Mouse (Mus musculus) neural tube, embryonic 12.5 days (tissue): ENCODE measurements around the gene Rps26. TPM values are rescaled to one million over a fixed set of nuclear protein-coding genes. Genes with fewer than 3 reads are reported as not detected.

Source experiments
- ATAC-seq: fragments of 200-750 bp; cut with Nextera tagmentation; 2 replicates; pipeline ENCODE4 v1.8.0; 2017; ENCODE audit warnings: low read depth, mild to moderate bottlenecking, moderate TSS enrichment, moderate library complexity; ENCODE audit not compliant: low FRiP score
- H3K27ac ChIP-seq: fragments of 300-500 bp; sonication (generic); 2 replicates; pipeline ENCODE4 v1.5.1; 2016
- H3K27me3 ChIP-seq: fragments of 300-500 bp; sonication (generic); replicated peaks from 2 replicates; pipeline ENCODE4 v1.6.1; 2016; ENCODE audit warnings: mild to moderate bottlenecking
- H3K36me3 ChIP-seq: fragments of 300-500 bp; sonication (generic); 2 replicates; pipeline ENCODE4 v1.6.1; 2016; ENCODE audit warnings: mild to moderate bottlenecking
- H3K4me1 ChIP-seq: fragments of 300-500 bp; sonication (generic); 2 replicates; pipeline ENCODE4 v1.6.1; 2016
- H3K4me2 ChIP-seq: fragments of 300-500 bp; sonication (generic); replicated peaks from 2 replicates; pipeline ENCODE4 v1.6.1; 2016; ENCODE audit warnings: mild to moderate bottlenecking
- H3K4me3 ChIP-seq: fragments of 300-500 bp; sonication (generic); 2 replicates; pipeline ENCODE4 v1.5.1; 2016
- H3K9ac ChIP-seq: fragments of 300-500 bp; sonication (generic); 2 replicates; pipeline ENCODE4 v1.6.1; 2016; ENCODE audit warnings: mild to moderate bottlenecking
- H3K9me3 ChIP-seq: fragments of 300-500 bp; sonication (generic); 2 replicates; pipeline ENCODE4 v1.6.1; 2016; ENCODE audit warnings: mild to moderate bottlenecking
- WGBS: fragments of 180-500 bp; shearing (Covaris S2); methylation state at CpG from one replicate; pipeline ENCODE4 v1.1.7; 2016; 5-methylcytosine and 5-hydroxymethylcytosine counted together
- polyA plus RNA-seq: library from polyadenylated mRNA; unstranded; fragments of >200 nt; fragmentation: Nextera tagmentation; extraction: Ambion mirVana; gene quantifications from 2 replicates; pipeline ENCODE4 v1.2.1, GENCODE M21; 2016

Rps26 gene
- polyA plus RNA-seq, 1 experiment from 2014 or later, result 498 TPM

DNA sequence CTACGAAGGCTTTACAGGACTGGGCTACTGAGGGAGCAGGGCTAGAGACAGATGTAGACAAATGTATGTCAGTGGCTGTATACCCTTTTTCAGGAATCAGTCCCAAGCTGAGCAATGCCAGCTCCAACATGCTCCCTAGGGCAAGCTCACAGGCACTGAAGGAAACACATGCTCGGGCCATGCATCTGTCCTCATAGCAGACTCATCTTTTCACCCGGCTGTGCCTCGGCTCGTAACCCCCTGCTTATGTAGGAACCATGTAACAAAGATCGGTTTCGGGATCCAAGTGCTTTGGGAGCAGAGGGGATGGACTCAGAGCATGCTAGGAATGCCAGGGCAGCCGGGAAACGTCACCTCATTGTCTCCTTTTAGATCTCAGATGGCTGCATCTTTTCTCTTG, 32.9 kb upstream of the Rps26 start:
- no peaks in the 10 kb centered on the region for H3K36me3 ChIP-seq
- no peak overlapping the region for H3K4me2 ChIP-seq
- ATAC-seq, result no peak

GRCm38 (mm10) chr10:128657844-128658243, 31.3 kb upstream of the Rps26 start:
- Histone ChIP-seq H3K27me3 (no peaks in the 10 kb centered on the region), H3K9ac (no peak overlapping the region), H3K36me3 (no peaks in the 10 kb centered on the region), H3K4me1 (no peaks in the 10 kb centered on the region), H3K4me2 (no peak overlapping the region), H3K27ac (no peak overlapping the region), H3K9me3 (no peaks in the 10 kb centered on the region), H3K4me3 (no peak overlapping the region)
- ATAC-seq, result no peak
- 69% methylated on average over 9 of the region's 9 CpGs for WGBS

More for the DNA sequence above, 32.9 kb upstream of the Rps26 start:
- no peaks in the 10 kb centered on the region for H3K27me3 ChIP-seq
- H3K27ac ChIP-seq, result no peak overlapping the region
- no peaks in the 10 kb centered on the region for H3K4me1 ChIP-seq
- H3K9ac ChIP-seq, result no peak overlapping the region
- WGBS, result 59% methylated on average over 9 of the region's 9 CpGs
- no peak overlapping the region for H3K4me3 ChIP-seq
- no peaks in the 10 kb centered on the region for H3K9me3 ChIP-seq

DNA sequence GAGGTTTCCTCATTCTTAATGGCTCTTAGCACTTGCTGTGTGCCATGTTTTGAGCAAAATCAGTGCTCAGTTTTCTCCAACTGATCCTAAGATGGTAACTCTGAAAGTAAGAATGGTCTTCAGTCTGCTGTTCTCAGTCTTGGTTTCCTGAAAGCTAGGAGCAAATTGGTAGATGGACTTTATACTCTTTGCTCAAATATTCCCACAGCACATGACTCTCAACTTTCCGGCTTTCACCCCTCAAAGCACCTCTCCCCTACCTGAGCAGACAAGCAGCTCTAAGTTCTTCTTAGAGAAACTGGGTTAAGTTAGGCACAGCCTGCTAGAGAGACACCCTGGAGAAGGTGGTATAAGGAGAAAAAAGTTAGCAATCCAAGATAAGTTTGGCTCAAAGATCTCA, 30.2 kb upstream of the Rps26 start:
- Histone ChIP-seq H3K36me3 (no peaks in the 10 kb centered on the region), H3K4me2 (no peak overlapping the region), H3K27me3 (no peaks in the 10 kb centered on the region), H3K9ac (no peak overlapping the region), H3K27ac (no peak overlapping the region), H3K4me3 (no peak overlapping the region), H3K9me3 (no peaks in the 10 kb centered on the region), H3K4me1 (no peaks in the 10 kb centered on the region)
- ATAC-seq, result no peak
- 93% methylated on average over 1 of the region's 1 CpGs for WGBS

GRCm38 (mm10) chr10:128655254-128655653, 28.7 kb upstream of the Rps26 start:
- no peak for ATAC-seq
- 90% methylated on average over 3 of the region's 3 CpGs for WGBS

GRCm38 (mm10) chr10:128653866-128654265, 27.3 kb upstream of the Rps26 start:
- Histone ChIP-seq H3K4me2 (no peak overlapping the region), H3K9ac (no peak overlapping the region), H3K27me3 (no peaks in the 10 kb centered on the region), H3K36me3 (no peaks in the 10 kb centered on the region), H3K4me3 (no peak overlapping the region), H3K27ac (no peak overlapping the region), H3K4me1 (no peaks in the 10 kb centered on the region), H3K9me3 (no peaks in the 10 kb centered on the region)
- WGBS, result 74% methylated on average over 4 of the region's 4 CpGs
- no peak for ATAC-seq

More at GRCm38 (mm10) chr10:128655254-128655653, 28.7 kb upstream of the Rps26 start:
- Histone ChIP-seq H3K4me2 (no peak overlapping the region), H3K36me3 (no peaks in the 10 kb centered on the region), H3K27ac (no peak overlapping the region), H3K27me3 (no peaks in the 10 kb centered on the region), H3K4me1 (no peaks in the 10 kb centered on the region), H3K9ac (no peak overlapping the region), H3K9me3 (no peaks in the 10 kb centered on the region), H3K4me3 (no peak overlapping the region)

DNA sequence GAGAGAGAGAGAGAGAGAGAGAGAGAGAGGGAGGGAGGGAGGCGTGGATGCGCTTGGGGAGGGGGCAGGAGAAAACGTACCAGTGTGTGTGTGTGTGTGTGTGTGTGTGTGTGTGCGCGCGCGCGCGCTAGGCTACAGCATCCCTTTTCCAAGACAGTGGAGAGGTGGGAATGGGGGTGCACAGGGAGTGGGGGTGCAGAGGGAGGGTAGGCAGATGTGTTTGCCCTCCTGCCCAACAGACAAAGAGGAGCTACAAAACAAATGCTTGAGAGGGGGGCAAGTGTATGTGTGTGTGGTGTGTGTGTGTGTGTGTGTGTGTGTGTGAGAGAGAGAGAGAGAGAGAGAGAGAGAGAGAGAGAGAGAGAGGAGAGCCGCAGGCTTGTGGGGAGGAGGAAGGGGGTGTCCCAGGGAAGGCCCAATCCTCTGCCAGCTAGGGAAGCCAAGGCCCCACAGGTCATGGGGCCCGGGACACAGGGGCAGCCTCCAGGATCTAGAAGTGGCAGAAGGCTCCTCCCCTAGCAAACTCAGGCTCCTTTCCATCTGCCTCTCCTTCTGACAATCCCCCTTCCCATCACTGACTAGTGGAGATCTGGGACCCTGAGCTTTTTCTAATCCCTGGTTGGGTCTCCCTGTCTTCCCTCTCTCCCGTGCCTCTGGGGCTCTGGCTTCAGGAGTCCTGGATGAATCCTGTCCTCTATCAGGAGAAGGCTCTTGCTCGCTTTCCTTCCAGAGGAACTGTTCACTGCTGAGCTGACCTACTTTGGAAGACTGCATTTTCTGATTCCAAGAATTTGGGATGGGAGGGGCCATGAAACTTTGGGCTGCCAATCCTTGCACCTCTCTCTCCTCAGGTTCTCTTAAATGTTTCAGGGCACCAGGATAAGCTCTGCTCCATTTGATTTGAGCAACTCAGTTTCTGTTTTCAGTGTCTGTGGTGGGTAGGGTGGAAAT, 19.9 kb upstream of the Rps26 start:
- Histone ChIP-seq H3K4me2 (peak overlapping the region; percentile 74), H3K4me3 (peak overlapping the region; percentile 48), H3K27me3 (no peaks in the 10 kb centered on the region), H3K4me1 (peaks cover 26% of the 10 kb centered on the region), H3K36me3 (peaks cover 3% of the 10 kb centered on the region; the same call in 1 of the 2 replicates), H3K27ac (peak overlapping the region; percentile 62; the same call in 1 of the 2 replicates), H3K9ac (peak overlapping the region; percentile 71), H3K9me3 (no peaks in the 10 kb centered on the region)
- WGBS, result 11% methylated on average over 12 of the region's 13 CpGs
- ATAC-seq, result peak; percentile 79

- H3K9ac ChIP-seq, result peak within 1 kb of the TSS; percentile 71
- H3K36me3 ChIP-seq, result peaks cover 13% of the 10 kb centered on the region
- peak within 1 kb of the TSS; percentile 48 for H3K4me3 ChIP-seq
- no peaks in the 10 kb centered on the region for H3K27me3 ChIP-seq
- peaks cover 26% of the 10 kb centered on the region for H3K4me1 ChIP-seq
- H3K27ac ChIP-seq, result peak within 1 kb of the TSS; percentile 62
- H3K9me3 ChIP-seq, result no peaks in the 10 kb centered on the region
- peak within 1 kb of the TSS; percentile 74 for H3K4me2 ChIP-seq
- WGBS, result 3% methylated on average over 36 of the region's 36 CpGs
- peak; percentile 86 for ATAC-seq
These were observed 18.8 kb upstream of the Rps26 start, which contains the start of gene Ikzf4 for GRCm38 (mm10) chr10:128645111-128646011. Gene Ikzf4, minus strand, starts transcription at chr10:128645991.

DNA sequence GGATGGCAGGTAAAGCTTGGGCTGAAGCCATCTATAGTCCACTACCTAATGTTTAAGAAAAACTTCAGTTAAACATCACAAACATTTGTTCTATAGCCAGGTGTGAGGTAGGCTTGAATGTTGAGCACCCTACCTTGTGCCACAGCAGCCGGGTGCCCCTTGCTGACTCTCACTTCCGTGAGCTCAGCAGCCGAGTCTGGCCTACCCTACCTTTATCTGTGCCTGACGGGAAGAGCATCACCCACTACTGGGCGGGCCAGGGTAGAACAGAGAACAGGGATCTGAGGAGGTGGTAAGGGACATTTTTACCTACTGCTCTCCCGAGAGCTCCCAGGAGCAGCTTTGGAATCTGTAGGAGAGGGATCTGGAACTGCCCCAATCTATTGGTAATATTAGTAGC, 16.2 kb upstream of the Rps26 start:
- ATAC-seq, result no peak
- Histone ChIP-seq H3K36me3 (peaks cover 27% of the 10 kb centered on the region), H3K27me3 (no peaks in the 10 kb centered on the region), H3K9ac (no peak overlapping the region), H3K4me3 (no peak overlapping the region), H3K4me2 (no peak overlapping the region), H3K27ac (no peak overlapping the region), H3K4me1 (peaks cover 26% of the 10 kb centered on the region), H3K9me3 (no peaks in the 10 kb centered on the region)
- 86% methylated on average over 6 of the region's 6 CpGs for WGBS

- WGBS, result 82% methylated on average over 7 of the region's 7 CpGs
- Histone ChIP-seq H3K9ac (no peak overlapping the region), H3K9me3 (no peaks in the 10 kb centered on the region), H3K4me1 (peaks cover 30% of the 10 kb centered on the region), H3K4me2 (no peak overlapping the region), H3K36me3 (peaks cover 27% of the 10 kb centered on the region), H3K27me3 (no peaks in the 10 kb centered on the region), H3K27ac (no peak overlapping the region), H3K4me3 (no peak overlapping the region)
- ATAC-seq, result no peak
These were observed 15.3 kb upstream of the Rps26 start for GRCm38 (mm10) chr10:128641871-128642270.

DNA sequence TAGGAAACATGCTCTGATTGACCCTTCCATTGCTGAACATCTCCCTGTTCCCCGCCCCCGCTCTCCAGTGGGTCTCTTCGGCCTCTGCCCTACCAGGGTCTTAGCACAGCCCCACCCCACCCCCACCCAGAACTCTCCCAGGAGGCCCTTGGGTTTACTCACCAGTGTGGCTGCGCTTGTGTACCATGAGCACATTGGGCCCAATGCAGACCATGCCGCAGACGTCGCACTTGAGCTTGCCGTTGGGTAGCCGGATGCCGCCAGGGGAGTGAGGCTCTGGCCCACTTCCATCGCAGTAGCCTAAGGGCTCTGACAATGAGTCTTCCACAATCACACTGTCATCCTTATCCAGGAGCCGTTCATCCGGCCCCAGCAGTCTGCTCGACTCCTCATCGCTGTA, 14.3 kb upstream of the Rps26 start:
- no peaks in the 10 kb centered on the region for H3K9me3 ChIP-seq
- no peak for ATAC-seq
- 93% methylated on average over 15 of the region's 15 CpGs for WGBS
- no peak overlapping the region for H3K4me2 ChIP-seq
- no peaks in the 10 kb centered on the region for H3K27me3 ChIP-seq
- H3K27ac ChIP-seq, result no peak overlapping the region
- H3K9ac ChIP-seq, result no peak overlapping the region
- no peak overlapping the region for H3K4me3 ChIP-seq
- peaks cover 33% of the 10 kb centered on the region for H3K36me3 ChIP-seq
- H3K4me1 ChIP-seq, result peaks cover 28% of the 10 kb centered on the region

- ATAC-seq, result no peak
- H3K4me3 ChIP-seq, result no peak overlapping the region
These were observed 13.5 kb upstream of the Rps26 start for GRCm38 (mm10) chr10:128639999-128640398.

DNA sequence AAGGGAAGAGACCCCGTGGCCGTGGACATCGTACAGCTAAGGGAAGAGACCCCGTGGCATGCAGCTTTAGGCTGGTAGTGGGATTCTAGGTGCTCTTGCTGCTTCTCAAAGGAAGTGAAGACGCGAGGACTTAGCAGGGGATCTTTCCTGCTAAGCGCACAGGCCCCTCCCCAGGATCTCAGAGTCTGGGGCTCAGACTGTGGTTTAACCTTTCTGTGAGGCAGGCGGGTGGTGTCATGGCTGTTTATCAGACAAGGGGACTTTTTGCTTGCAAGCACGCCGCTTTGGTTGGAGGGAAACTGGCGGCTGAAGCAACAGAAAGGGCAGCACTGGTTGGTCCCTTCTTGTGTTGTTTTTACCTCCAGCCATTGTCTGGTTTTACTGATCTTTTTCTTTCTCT, 10.5 kb upstream of the Rps26 start:
- WGBS, result 9% methylated on average over 11 of the region's 11 CpGs
- Histone ChIP-seq H3K27me3 (no peaks in the 10 kb centered on the region), H3K4me2 (peak overlapping the region; percentile 45), H3K4me1 (peaks cover 14% of the 10 kb centered on the region; the same call in 1 of the 2 replicates), H3K9me3 (no peaks in the 10 kb centered on the region), H3K9ac (peak overlapping the region; percentile 29; the same call in 1 of the 2 replicates), H3K27ac (no peak overlapping the region), H3K4me3 (no peak overlapping the region), H3K36me3 (peaks cover 51% of the 10 kb centered on the region)
- ATAC-seq, result no peak

More at GRCm38 (mm10) chr10:128639999-128640398, 13.5 kb upstream of the Rps26 start:
- H3K9me3 ChIP-seq, result no peaks in the 10 kb centered on the region
- H3K36me3 ChIP-seq, result peaks cover 40% of the 10 kb centered on the region
- H3K9ac ChIP-seq, result no peak overlapping the region
- no peak overlapping the region for H3K4me2 ChIP-seq
- peaks cover 26% of the 10 kb centered on the region for H3K4me1 ChIP-seq
- no peaks in the 10 kb centered on the region for H3K27me3 ChIP-seq
- WGBS, result 87% methylated on average over 14 of the region's 14 CpGs
- no peak overlapping the region for H3K27ac ChIP-seq
